Mouse (Mus musculus) cerebellum, adult 9-10 months (tissue): ENCODE data around the gene Olfr825.
"Not testable (repeated sequence)": the region's sequence is repeated elsewhere in the genome, so short reads cannot be mapped to it uniquely, and the experiment has no call there.

ENCODE experiments used
- DNase-seq: peaks from one replicate; pipeline ENCODE4 v3.0.0; 2022

Olfr825 gene

DNA sequence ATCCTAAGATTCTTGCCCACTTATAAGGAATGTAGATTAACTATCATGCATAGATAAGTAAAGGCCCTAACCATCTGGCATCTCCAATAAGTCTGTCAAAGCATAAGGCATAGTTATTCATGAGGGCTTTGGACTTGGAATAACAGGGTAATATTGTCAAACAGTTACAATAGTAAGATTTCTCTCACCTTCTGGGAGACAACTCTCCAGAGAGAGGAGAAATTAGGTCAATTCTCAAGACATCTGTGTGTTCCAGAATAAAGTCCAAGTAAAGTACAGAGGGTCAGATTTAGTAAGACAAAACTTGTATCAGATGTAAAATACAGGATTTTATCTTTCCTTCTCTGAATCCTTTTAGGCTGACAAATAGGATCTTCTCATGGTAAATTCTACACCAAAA is at the start of gene Olfr825:
Olfr825 (minus strand) TSS at position 101 of the 400 bp plus-strand sequence.
- no peak for DNase-seq

DNA sequence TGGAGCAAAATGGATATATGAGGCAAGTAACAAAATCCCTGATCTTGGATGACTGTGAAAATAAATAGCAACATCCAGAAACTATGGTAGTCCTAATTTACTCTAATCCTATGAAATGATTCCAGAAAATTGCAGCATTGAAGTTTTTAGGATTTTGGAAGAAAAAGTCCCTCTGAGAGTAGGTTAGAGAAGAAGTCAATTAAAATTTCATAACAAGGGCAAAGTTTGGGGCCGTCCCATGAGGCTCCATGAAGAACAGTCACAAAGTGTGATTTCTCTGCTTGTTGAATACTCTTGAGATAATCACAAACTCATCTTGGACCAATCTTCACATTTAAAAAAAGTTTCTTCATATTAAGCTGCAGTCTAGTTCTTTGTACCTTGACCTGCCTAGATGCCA is 47.7 kb upstream of the Olfr825 start, which contains the start of gene Olfr827:
Olfr827 (minus strand) TSS at position 101 of the 400 bp plus-strand sequence.
- DNase-seq = no peak

DNA sequence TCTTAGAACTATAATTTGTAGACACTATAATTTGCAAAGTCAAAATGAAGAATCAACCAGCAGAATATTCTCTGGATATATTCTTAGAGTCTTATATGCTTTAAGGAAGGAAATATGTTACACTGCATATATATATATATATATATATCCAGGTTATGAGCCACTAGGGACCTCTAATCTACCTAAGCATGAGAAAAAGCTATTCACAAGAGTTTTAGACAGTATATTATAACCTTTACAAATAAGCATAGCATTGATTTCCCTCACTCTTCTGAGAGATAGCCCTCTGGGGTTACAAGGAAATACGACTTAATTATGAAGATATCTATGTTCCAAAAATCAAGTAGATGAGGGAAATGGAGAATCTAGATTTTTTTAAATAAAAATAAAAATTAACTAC is 17.5 kb upstream of the Olfr825 start, which contains the start of gene Olfr826:
Olfr826 (minus strand) TSS at position 101 of the 400 bp plus-strand sequence.
- DNase-seq = no peak

DNA sequence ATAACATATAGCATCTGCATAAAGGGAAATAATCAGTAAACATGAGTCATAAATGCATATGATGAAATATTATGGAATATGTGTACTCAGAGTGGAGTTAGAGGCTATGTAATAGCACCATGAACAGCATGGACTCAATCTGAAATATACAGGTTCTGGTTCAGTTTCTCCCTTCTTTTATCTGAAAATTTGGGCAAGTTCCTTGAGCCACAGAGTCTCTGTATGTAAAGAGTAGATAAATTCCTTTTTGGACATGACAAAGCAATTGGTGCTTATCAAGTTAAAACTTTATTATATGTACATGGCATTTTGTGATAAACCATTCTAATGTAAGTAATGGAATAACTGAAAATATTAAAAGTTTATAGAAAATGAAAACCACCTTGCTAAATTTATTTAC is 1.4 kb downstream of the Olfr825 start:
- no peak for DNase-seq

DNA sequence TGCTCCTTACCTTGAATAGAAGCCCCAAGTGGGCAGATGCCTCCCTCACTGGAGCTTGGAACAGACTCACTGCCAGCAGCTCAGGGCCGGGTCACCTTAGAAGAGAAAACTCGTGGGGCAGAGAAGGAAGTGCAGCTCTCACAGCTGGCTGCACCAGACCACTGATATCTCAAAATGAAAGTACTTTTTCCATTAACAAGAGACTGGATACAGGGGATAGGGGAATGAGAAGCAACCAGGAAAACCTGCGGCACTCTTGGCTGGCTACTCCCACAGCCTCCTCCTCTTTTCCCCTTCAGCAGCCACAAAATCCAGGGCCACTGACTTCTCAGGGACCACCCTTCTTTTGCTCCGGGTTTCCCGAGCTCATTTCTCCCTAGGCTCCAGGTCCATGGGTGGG is 22.4 kb downstream of the Olfr825 start:
- no peak for DNase-seq

DNA sequence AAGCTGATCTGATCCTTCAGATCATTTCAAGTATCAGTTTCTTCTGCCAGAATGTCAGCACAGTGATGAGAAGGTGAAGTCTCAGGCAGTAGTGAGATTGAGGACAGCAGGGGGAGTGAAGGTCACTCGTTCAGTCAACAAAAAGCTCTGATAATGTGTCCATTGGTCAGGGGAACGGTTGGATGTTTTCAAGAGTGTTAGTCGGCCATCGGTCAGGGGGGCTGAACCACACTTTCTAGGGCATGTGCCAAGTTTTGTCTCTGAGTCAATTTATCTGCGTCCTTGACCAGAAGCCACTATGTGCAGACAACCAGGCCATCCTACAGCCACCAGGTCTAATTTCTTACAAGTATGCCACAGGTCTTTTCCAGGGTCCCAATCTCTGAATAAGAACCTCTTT is 24.1 kb downstream of the Olfr825 start:
- DNase-seq = not testable (repeated sequence)

DNA sequence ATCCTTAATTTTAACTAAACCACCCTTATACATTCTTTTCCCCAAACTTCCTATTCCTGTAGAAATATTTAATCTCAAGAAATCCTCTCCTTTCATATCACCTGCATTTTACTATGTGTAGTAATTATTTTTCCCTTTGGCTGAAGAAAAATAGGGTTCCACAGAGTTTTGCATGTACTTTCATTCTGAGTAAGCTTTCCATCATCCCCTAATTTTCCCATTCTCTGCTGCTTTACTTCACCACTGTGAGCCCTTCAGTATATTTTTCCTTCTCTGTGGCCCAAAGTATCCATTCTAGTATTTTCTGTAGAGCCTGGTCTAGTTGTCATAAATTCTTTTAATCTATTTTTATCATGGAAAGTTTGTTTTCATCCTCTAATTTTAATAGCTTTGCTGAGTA is 31.8 kb downstream of the Olfr825 start:
- DNase-seq = no peak

DNA sequence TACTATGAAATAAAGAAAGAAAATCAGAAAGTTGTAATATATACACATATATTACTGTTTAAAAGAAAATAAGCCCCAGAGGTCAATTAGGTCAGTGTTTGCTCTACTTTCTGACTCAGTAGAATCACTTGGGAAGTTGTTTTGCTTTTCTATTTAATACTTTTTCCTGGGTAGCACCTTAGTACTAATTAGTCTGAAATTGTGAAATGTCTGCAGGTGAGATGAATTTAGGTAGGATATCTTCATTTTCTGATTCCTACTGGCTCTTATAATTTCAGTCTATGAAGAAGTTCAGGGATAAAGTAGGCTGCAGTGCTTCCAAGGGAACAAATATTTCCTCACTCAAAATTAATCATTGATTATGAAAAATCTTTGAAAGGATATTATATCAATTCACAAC is 36.7 kb downstream of the Olfr825 start, which contains the start of gene Olfr824:
Olfr824 (minus strand) TSS at position 101 of the 400 bp plus-strand sequence.
- DNase-seq = not testable (repeated sequence)

DNA sequence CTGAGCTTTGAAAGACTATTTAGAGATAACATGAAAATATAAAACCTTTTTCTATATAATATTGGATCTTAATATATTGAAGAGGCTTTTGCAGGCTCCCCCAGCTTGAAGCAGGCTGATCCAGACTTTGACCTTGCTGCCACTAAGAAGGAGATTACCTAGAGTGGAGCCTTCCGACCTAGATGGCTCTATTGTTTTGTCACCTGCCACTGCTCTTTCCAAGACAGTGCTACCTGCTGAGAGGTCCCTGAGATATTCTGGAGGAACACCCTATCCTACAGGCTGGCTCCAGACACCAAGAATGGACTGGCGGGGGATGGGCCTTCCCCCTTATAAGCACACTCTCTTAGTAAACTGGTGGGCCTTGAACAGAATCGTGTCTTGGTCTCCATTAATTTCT is 50.5 kb downstream of the Olfr825 start:
- not testable (repeated sequence) for DNase-seq

DNA sequence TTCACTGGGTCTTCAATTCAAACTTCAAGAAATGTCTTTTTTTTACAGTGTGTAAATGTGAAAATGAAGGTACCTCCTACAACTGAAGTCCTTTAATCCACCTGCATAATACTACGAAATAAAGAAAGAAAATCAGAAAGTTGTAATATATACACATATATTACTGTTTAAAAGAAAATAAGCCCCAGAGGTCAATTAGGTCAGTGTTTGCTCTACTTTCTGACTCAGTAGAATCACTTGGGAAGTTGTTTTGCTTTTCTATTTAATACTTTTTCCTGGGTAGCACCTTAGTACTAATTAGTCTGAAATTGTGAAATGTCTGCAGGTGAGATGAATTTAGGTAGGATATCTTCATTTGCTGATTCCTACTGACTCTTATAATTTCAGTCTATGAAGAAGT is 51.3 kb downstream of the Olfr825 start, which contains the start of gene Olfr823:
Olfr823 (minus strand) TSS at position 101 of the 400 bp plus-strand sequence.
- not testable (repeated sequence) for DNase-seq
